Mouse (Mus musculus): ENCODE data around the gene Zfp575.

DNA sequence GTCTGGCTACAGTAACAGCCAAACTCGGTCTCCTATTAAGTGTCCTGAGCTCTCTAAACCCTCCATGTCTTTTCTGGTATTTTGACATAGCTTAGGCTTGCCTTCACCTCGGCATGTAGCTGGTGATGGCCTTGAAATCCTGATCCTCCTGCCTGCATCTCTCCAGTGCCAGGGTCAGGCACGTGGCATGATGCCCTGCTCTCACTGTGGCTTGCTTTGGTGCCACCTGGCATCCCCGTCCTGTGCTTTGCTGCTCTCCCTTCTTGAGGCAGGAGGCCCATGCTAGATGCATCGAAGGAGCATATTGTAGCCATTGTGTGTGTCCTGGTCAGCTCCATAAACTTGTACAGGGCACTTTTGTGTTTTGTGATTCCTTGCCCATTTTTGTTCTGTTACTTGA, 49.9 kb downstream of the Zfp575 start:
- TF ChIP-seq ZNF384 (IDR thresholded peaks at IDR 0.05; ENCODE audit: low read depth, low read length) (no peak), MAFK (IDR thresholded peaks at IDR 0.05; ENCODE audit: insufficient read depth, low read depth, low read length) (no peak), ZC3H11A (IDR thresholded peaks at IDR 0.05; ENCODE audit: borderline replicate concordance, low read depth, low read length) (no peak)

Measured in ES-E14 (cell line).